Mouse (Mus musculus): ENCODE data around the gene Gm21905. TPM values are rescaled to one million over a fixed set of nuclear protein-coding genes. Genes with fewer than 3 reads are reported as not detected.

The Gm21905 gene
- polyA plus RNA-seq, 1 experiment from 2014 or later, result not detected

Other genes starting within 250 kb of the Gm21905 start
- gene Atp8a1, start 99.0 kb downstream of the Gm21905 start, polyA plus RNA-seq (2014; fragmentation: Nextera tagmentation; extraction: Ambion mirVana), result 77.3 and 80.6 TPM in 2 replicates
- gene Gm5108, start 4.8 kb downstream of the Gm21905 start, polyA plus RNA-seq (2014; fragmentation: Nextera tagmentation; extraction: Ambion mirVana), result not detected in 2 replicates
- 0.20 TPM in 1 of 2 replicates, not detected in the other for gene Grxcr1, start 85.4 kb upstream of the Gm21905 start, polyA plus RNA-seq (2014; fragmentation: Nextera tagmentation; extraction: Ambion mirVana)

All from hindbrain, embryonic 14.5 days (tissue).